Mouse (Mus musculus): ENCODE data around the gene Tuft1. TPM values are rescaled to one million over a fixed set of nuclear protein-coding genes. Genes with fewer than 3 reads are reported as not detected.

Gene Tuft1
- polyA plus RNA-seq (2012; rRNA removed; ENCODE audit: low replicate concordance) = 1.6 and 9.6 TPM in 2 replicates

DNA sequence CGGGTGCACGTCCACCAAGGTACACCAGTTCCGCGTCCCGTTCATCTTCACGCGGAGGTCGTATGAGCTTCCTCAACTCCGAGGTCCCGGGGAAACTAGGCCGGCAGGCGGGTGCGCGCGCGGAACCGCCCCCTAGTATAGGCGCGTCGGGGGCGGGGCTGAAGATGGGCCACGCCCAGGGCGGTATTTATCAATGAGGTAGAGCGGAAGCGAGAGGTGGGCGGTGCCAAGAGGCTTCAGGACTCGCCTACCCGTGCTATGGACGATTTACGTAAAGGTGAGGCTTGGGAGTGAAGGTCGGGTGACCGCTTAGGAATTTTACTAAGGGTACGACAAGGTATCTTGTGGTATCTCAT lies at the start of gene Tuft1:
TSS of gene Tuft1 (minus strand) at position 133 of the 356 bp plus-strand sequence.

DNA sequence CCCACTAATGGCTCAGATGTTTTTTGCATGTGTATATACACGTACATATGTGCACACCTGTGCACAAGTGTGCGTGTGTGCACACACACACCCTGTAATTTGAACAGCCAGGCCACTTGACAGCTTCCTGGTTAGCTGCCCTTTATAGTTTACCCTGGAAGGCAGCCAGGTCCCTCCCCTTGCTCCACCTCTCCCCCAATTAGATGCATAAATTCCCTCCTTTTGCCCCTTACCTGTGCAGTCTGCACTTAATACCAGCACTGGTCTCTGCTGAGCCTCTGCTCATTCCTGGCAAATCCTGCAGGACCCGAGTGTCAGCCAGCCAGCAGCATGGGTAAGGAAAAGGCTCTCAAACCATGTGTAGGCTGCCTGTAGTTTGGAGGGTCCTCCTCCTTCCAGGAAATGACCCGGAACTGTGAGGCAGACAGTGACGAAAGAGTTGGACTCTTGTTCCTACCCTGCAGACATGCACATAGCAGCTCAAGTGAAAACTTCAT lies 34.7 kb upstream of the Tuft1 start, which contains the start of gene Selenbp2:
TSS of gene Selenbp2 (plus strand) at position 228 of the 497 bp plus-strand sequence.

DNA sequence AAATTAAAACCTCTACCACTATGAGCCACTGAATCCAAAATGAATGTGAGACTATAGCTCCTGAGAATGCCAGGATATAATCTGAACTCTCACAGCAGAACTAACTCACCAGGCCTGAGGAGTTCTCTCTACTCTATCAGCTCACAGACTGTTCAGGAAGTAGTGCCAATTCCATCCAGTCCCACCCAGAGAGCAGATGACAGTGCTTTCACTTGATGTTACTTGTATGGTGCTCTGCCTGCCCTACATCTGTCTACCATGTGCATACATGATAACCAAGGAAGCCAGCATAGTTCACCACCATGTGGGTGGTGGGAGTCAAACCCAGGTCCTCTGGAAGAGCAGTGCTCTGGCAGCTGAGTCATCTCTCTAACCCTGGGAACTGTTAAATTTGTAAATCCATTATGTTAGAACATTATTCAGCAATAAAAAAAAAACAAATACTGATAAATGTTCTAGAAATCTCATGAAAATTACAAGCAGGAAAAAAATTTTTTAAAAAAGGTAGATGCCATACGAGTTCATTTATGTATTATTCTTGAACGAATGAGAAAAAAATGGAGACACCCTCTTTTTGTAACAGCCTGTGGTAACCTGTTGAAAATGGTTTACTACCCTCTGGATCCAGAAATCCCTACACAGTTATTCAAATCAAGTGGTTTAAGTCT lies 16.0 kb downstream of the Tuft1 start, which contains the start of gene Gm10972:
TSS of gene Gm10972 (plus strand) at position 618 of the 668 bp plus-strand sequence.

DNA sequence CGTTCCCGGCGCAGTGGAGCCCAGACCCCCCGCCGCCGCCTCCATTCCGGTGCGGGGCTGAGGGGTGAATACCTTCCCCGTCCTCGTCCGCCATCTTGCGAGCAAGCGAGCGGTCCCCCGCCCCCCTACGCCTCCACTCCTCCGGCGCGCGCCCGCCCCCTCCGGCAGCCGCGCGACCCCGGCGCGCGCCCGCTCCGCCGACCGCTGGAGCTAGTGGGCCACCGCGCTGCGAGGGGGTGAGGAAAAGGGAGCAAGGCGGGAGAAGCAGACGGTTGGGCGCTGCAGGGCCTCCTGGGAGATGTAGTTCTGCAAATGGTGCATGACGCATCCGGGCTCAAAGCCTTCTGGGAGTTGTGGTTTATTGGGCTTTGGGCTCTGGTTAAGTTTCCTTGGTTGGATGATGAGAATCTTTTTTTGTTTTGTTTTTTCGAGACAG lies 76.2 kb downstream of the Tuft1 start, which contains the start of gene Snx27:
TSS of gene Snx27 (minus strand) at position 261 of the 436 bp plus-strand sequence.

Other genes starting within 250 kb of the Tuft1 start
- gene Tdrkh, start 245.6 kb downstream of the Tuft1 start, polyA plus RNA-seq (2012; rRNA removed; ENCODE audit: low replicate concordance) = 0.60 and 1.4 TPM in 2 replicates
- gene Mrpl9, start 215.6 kb downstream of the Tuft1 start, polyA plus RNA-seq (2012; rRNA removed; ENCODE audit: low replicate concordance) = 29.8 and 31.2 TPM in 2 replicates
- 0.10 and 0.60 TPM in 2 replicates for gene Oaz3, start 215.0 kb downstream of the Tuft1 start, polyA plus RNA-seq (2012; rRNA removed; ENCODE audit: low replicate concordance)
- 0.17 and 0.30 TPM in 2 replicates for gene Celf3, start 180.6 kb downstream of the Tuft1 start, polyA plus RNA-seq (2012; rRNA removed; ENCODE audit: low replicate concordance)
- not detected in 2 replicates for gene Riiad1, start 178.5 kb downstream of the Tuft1 start, polyA plus RNA-seq (2012; rRNA removed; ENCODE audit: low replicate concordance)
- gene Snx27, start 76.2 kb downstream of the Tuft1 start, polyA plus RNA-seq (2012; rRNA removed; ENCODE audit: low replicate concordance) = 11.9 and 16.2 TPM in 2 replicates
- not detected in 2 replicates for gene Gm10972, start 15.8 kb downstream of the Tuft1 start, polyA plus RNA-seq (2012; rRNA removed; ENCODE audit: low replicate concordance)
- gene Selenbp2, start 34.7 kb upstream of the Tuft1 start, polyA plus RNA-seq (2012; rRNA removed; ENCODE audit: low replicate concordance) = 3.0 and 3.2 TPM in 2 replicates
- gene Cgn, start 127.6 kb upstream of the Tuft1 start, polyA plus RNA-seq (2012; rRNA removed; ENCODE audit: low replicate concordance) = 0.20 and 5.0 TPM in 2 replicates
- 13.1 and 36.3 TPM in 2 replicates for gene Pogz, start 178.7 kb upstream of the Tuft1 start, polyA plus RNA-seq (2012; rRNA removed; ENCODE audit: low replicate concordance)
- gene Psmb4, start 228.1 kb upstream of the Tuft1 start, polyA plus RNA-seq (2012; rRNA removed; ENCODE audit: low replicate concordance) = 221 and 267 TPM in 2 replicates

Data from subcutaneous adipose tissue, adult 2 months (tissue).